Mouse (Mus musculus): Measurements from ENCODE around the gene Styk1.

GRCm38 (mm10) chr6:131393873-131394660 is 40.7 kb upstream of the Styk1 start:
- TF ChIP-seq GATA1 (IDR thresholded peaks at IDR 0.05; ENCODE audit: borderline replicate concordance, low read length) (no peak), FLI1 (IDR thresholded peaks at IDR 0.05; ENCODE audit: low read length) (no peak)
